Mouse (Mus musculus) kidney, adult 2 months (tissue): ENCODE data around the gene Ywhae. TPM values are rescaled to one million over a fixed set of nuclear protein-coding genes. Genes with fewer than 3 reads are reported as not detected.

Experiments used
- DNase-seq: peaks from one replicate; pipeline ENCODE4 v3.0.0; 2021
- H3K27ac ChIP-seq: fragments of 200-500 bp; 2 replicates; pipeline ENCODE4 v1.5.1; 2012; ENCODE audit warnings: low read depth, low read length, control low read depth, inconsistent platforms; ENCODE audit not compliant: insufficient read depth
- H3K27me3 ChIP-seq: fragments of 200-500 bp; replicated peaks from 2 replicates; pipeline ENCODE4 v1.6.1; 2012; ENCODE audit warnings: mild to moderate bottlenecking, moderate library complexity, low read length, inconsistent platforms; ENCODE audit not compliant: control insufficient read depth, insufficient read depth
- H3K36me3 ChIP-seq: fragments of 200-500 bp; 2 replicates; pipeline ENCODE4 v1.6.1; 2012; ENCODE audit warnings: mild to moderate bottlenecking, moderate library complexity, low read length, inconsistent platforms; ENCODE audit not compliant: control insufficient read depth, insufficient read depth
- H3K4me1 ChIP-seq: fragments of 200-500 bp; 2 replicates; pipeline ENCODE4 v1.6.1; 2011; ENCODE audit warnings: low read length; ENCODE audit not compliant: control insufficient read depth, insufficient read depth
- H3K4me3 ChIP-seq: fragments of 200-500 bp; 2 replicates; pipeline ENCODE4 v1.5.1; 2011; ENCODE audit warnings: mild to moderate bottlenecking, low read depth, low read length, control low read depth; ENCODE audit not compliant: insufficient read depth
- CTCF ChIP-seq: fragments of 200-500 bp; conservative IDR thresholded peaks from 2 replicates; pipeline ENCODE4 v1.5.1; 2011; ENCODE audit warnings: low read depth, mild to moderate bottlenecking, control low read depth, low read length, moderate library complexity, mixed read lengths; ENCODE audit not compliant: insufficient read depth, insufficient read length
- POLR2A ChIP-seq: fragments of 200-500 bp; IDR thresholded peaks from one replicate; pipeline ENCODE4 v1.6.1; 2011; ENCODE audit warnings: low read depth, low read length, control low read depth
- WGBS: fragments of 180-500 bp; shearing (Covaris S2); methylation state at CpG from one replicate; pipeline ENCODE4 v1.1.7; 2018; 5-methylcytosine and 5-hydroxymethylcytosine counted together
- polyA plus RNA-seq: library from polyadenylated mRNA; depleted of rRNA; stranded (reverse); fragments of >200 nt; gene quantifications from 2 replicates; pipeline ENCODE4 v1.2.3, GENCODE M21; 2012

Gene Ywhae
- polyA plus RNA-seq, 1 experiment = 274 TPM

- Histone ChIP-seq H3K4me1 (no peaks in the 10 kb centered on the region), H3K27me3 (peaks cover 6% of the 10 kb centered on the region), H3K27ac (no peak overlapping the region), H3K36me3 (no peaks in the 10 kb centered on the region), H3K4me3 (peak overlapping the region; percentile 16; the same call in 1 of the 2 replicates)
- 21% methylated on average over 45 of the region's 45 CpGs for WGBS
- TF ChIP-seq CTCF = no peak
- peak; percentile 13 for DNase-seq
Measured at GRCm38 (mm10) chr11:75794602-75795320, 62.1 kb downstream of the Ywhae start.

GRCm38 (mm10) chr11:75795321-75795636 is 62.6 kb downstream of the Ywhae start:
- TF ChIP-seq CTCF (no peak), POLR2A (no peak)
- peak overlapping the region; percentile 16; the same call in 1 of the 2 replicates for H3K4me3 ChIP-seq
- no peak for DNase-seq
- WGBS = 2% methylated on average over 42 of the region's 42 CpGs
- H3K36me3 ChIP-seq = no peaks in the 10 kb centered on the region
- peaks cover 6% of the 10 kb centered on the region for H3K27me3 ChIP-seq
- no peak overlapping the region for H3K27ac ChIP-seq
- H3K4me1 ChIP-seq = no peaks in the 10 kb centered on the region

- H3K36me3 ChIP-seq = no peaks in the 10 kb centered on the region
- no peaks in the 10 kb centered on the region for H3K4me1 ChIP-seq
- DNase-seq = peak; percentile 13
- peak within 1 kb of the TSS; percentile 25; the same call in 1 of the 2 replicates for H3K4me3 ChIP-seq
- peaks cover 6% of the 10 kb centered on the region for H3K27me3 ChIP-seq
- TF ChIP-seq POLR2A (no peak), CTCF (no peak)
- H3K27ac ChIP-seq = no peak within 1 kb of the TSS
- WGBS = 8% methylated on average over 37 of the region's 37 CpGs
Measured at GRCm38 (mm10) chr11:75796029-75796445, 63.4 kb downstream of the Ywhae start, which contains the start of gene Doc2b. Doc2b (minus strand) TSS chr11:75796049.

GRCm38 (mm10) chr11:75796536-75797246 is 64.0 kb downstream of the Ywhae start:
- TF ChIP-seq CTCF = no peak
- TF ChIP-seq POLR2A = no peak
- 77% methylated on average over 13 of the region's 13 CpGs for WGBS
- no peaks in the 10 kb centered on the region for H3K4me1 ChIP-seq
- no peaks in the 10 kb centered on the region for H3K36me3 ChIP-seq
- peaks cover 6% of the 10 kb centered on the region for H3K27me3 ChIP-seq
- no peak for DNase-seq
- no peak overlapping the region for H3K27ac ChIP-seq
- no peak overlapping the region for H3K4me3 ChIP-seq

GRCm38 (mm10) chr11:75801369-75801768 is 68.7 kb downstream of the Ywhae start:
- Histone ChIP-seq H3K4me3 (no peak overlapping the region), H3K36me3 (no peaks in the 10 kb centered on the region), H3K27ac (no peak overlapping the region), H3K4me1 (no peaks in the 10 kb centered on the region), H3K27me3 (no peaks in the 10 kb centered on the region)
- 92% methylated on average over 4 of the region's 4 CpGs for WGBS
- no peak for DNase-seq
- TF ChIP-seq POLR2A = no peak
- TF ChIP-seq CTCF = no peak

GRCm38 (mm10) chr11:75801771-75802550 is 69.3 kb downstream of the Ywhae start:
- H3K27ac ChIP-seq = no peak overlapping the region
- no peaks in the 10 kb centered on the region for H3K36me3 ChIP-seq
- TF ChIP-seq POLR2A = no peak
- no peak for TF ChIP-seq CTCF
- no peak overlapping the region for H3K4me3 ChIP-seq
- WGBS = 74% methylated on average over 7 of the region's 7 CpGs
- no peaks in the 10 kb centered on the region for H3K4me1 ChIP-seq
- no peak for DNase-seq
- H3K27me3 ChIP-seq = no peaks in the 10 kb centered on the region

GRCm38 (mm10) chr11:75807486-75807885 is 74.8 kb downstream of the Ywhae start:
- no peaks in the 10 kb centered on the region for H3K36me3 ChIP-seq
- WGBS = 57% methylated on average over 5 of the region's 5 CpGs
- no peaks in the 10 kb centered on the region for H3K27me3 ChIP-seq
- no peaks in the 10 kb centered on the region for H3K4me1 ChIP-seq
- H3K4me3 ChIP-seq = no peak overlapping the region
- DNase-seq = peak; percentile 16
- TF ChIP-seq POLR2A = no peak
- no peak for TF ChIP-seq CTCF
- H3K27ac ChIP-seq = no peak overlapping the region
